Mouse (Mus musculus) MEL (cell line): ENCODE measurements around the gene Trpv3. TPM values are rescaled to one million over a fixed set of nuclear protein-coding genes. Genes with fewer than 3 reads are reported as not detected.

Source experiments
- DNase-seq: peaks from one replicate; pipeline ENCODE4 v3.0.0; 2011; ENCODE audit warnings: low read depth, low spot score
- H3K27ac ChIP-seq: 2 replicates; pipeline ENCODE4 v1.5.1; 2012; ENCODE audit warnings: low read depth, mild to moderate bottlenecking, control low read depth, low read length, moderate library complexity; ENCODE audit not compliant: control insufficient read depth
- H3K27me3 ChIP-seq, 2 experiments: fragments of 150-350 bp in 1 of 2; sonication (generic) in 1 of 2; 2 replicates each; pipeline ENCODE4 v1.6.1; 2012; ENCODE audit warnings: low read length in 2 of 2, mild to moderate bottlenecking in 2 of 2, improper control_type of control experiment in 1 of 2, moderate library complexity in 1 of 2; ENCODE audit not compliant: insufficient read depth in 2 of 2, control insufficient read depth in 1 of 2
- H3K36me3 ChIP-seq, 2 experiments: 2 replicates each; pipeline ENCODE4 v1.6.1; 2012 to 2014; ENCODE audit warnings: low read length in 2 of 2, improper control_type of control experiment in 1 of 2, inconsistent platforms in 1 of 2, mild to moderate bottlenecking in 1 of 2; ENCODE audit not compliant: insufficient read depth in 2 of 2, control insufficient read depth in 1 of 2
- H3K4me1 ChIP-seq, 2 experiments: fragments of 150-350 bp in 1 of 2; sonication (generic) in 1 of 2; 2 replicates each; pipeline ENCODE4 v1.6.1; 2012; ENCODE audit warnings: low read length in 2 of 2, improper control_type of control experiment in 1 of 2, mild to moderate bottlenecking in 1 of 2; ENCODE audit not compliant: insufficient read depth in 2 of 2, control insufficient read depth in 1 of 2
- H3K4me3 ChIP-seq, 2 experiments: fragments of 150-350 bp in 1 of 2; sonication (generic) in 1 of 2; 2 replicates each; pipeline ENCODE4 v1.5.1; 2012; ENCODE audit warnings: low read depth in 2 of 2, low read length in 2 of 2, mild to moderate bottlenecking in 2 of 2, moderate library complexity in 2 of 2, control low read depth in 1 of 2, improper control_type of control experiment in 1 of 2; ENCODE audit not compliant: control insufficient read depth in 1 of 2, insufficient read depth in 1 of 2
- H3K79me2 ChIP-seq: 2 replicates; pipeline ENCODE4 v1.6.1; 2012; ENCODE audit warnings: mild to moderate bottlenecking, low read length, moderate library complexity; ENCODE audit not compliant: control insufficient read depth, poor library complexity, insufficient read depth
- H3K9ac ChIP-seq: 2 replicates; pipeline ENCODE4 v1.6.1; 2012; ENCODE audit warnings: low read depth, mild to moderate bottlenecking, control low read depth, low read length, moderate library complexity; ENCODE audit not compliant: control insufficient read depth, poor library complexity, severe bottlenecking
- H3K9me3 ChIP-seq: fragments of 150-350 bp; sonication (generic); replicated peaks from 2 replicates; pipeline ENCODE4 v1.6.1; 2012; ENCODE audit warnings: mild to moderate bottlenecking, low read length, improper control_type of control experiment, moderate library complexity; ENCODE audit not compliant: insufficient read depth
- BHLHE40 ChIP-seq: IDR thresholded peaks from 2 replicates; pipeline ENCODE4 v1.6.1; 2012; ENCODE audit warnings: low read depth, mild to moderate bottlenecking, inconsistent platforms, low read length, improper control_type of control experiment, borderline replicate concordance
- CHD2 ChIP-seq: IDR thresholded peaks from 2 replicates; pipeline ENCODE4 v1.6.1; 2011; ENCODE audit warnings: low read length, improper control_type of control experiment
- E2F4 ChIP-seq: IDR thresholded peaks from 2 replicates; pipeline ENCODE4 v1.6.1; 2011; ENCODE audit warnings: low read depth, low read length, improper control_type of control experiment, borderline replicate concordance
- EP300 ChIP-seq, 2 experiments: IDR thresholded peaks; 2 replicates each; pipeline ENCODE4 v1.6.1; 2011; ENCODE audit warnings: improper control_type of control experiment in 2 of 2, low read length in 2 of 2, low read depth in 1 of 2, mild to moderate bottlenecking in 1 of 2
- GABPA ChIP-seq: IDR thresholded peaks from 2 replicates; pipeline ENCODE4 v1.6.1; 2012; ENCODE audit warnings: low read depth, mild to moderate bottlenecking, inconsistent platforms, low read length, improper control_type of control experiment, moderate library complexity
- GATA1 ChIP-seq: IDR thresholded peaks from 2 replicates; pipeline ENCODE4 v1.6.1; 2011; ENCODE audit warnings: low read depth, low read length, improper control_type of control experiment
- JUND ChIP-seq: IDR thresholded peaks from 2 replicates; pipeline ENCODE4 v1.6.1; 2011; ENCODE audit warnings: low read depth, mild to moderate bottlenecking, improper control_type of control experiment, low read length
- MAX ChIP-seq: IDR thresholded peaks from 2 replicates; pipeline ENCODE4 v1.6.1; 2011; ENCODE audit warnings: low read length, improper control_type of control experiment
- MAZ ChIP-seq: IDR thresholded peaks from 2 replicates; pipeline ENCODE4 v1.6.1; 2012; ENCODE audit warnings: low read depth, mild to moderate bottlenecking, inconsistent platforms, low read length, improper control_type of control experiment
- MYC ChIP-seq: IDR thresholded peaks from 2 replicates; pipeline ENCODE4 v1.6.1; 2011; ENCODE audit warnings: low read depth, mild to moderate bottlenecking, low read length, improper control_type of control experiment, moderate library complexity
- NELFE ChIP-seq: IDR thresholded peaks from 2 replicates; pipeline ENCODE4 v1.6.1; 2011; ENCODE audit warnings: low read depth, low read length, improper control_type of control experiment
- NRF1 ChIP-seq: IDR thresholded peaks from 2 replicates; pipeline ENCODE4 v1.6.1; 2014; ENCODE audit warnings: low read depth, mild to moderate bottlenecking, inconsistent platforms, low read length, improper control_type of control experiment, moderate library complexity; ENCODE audit not compliant: poor library complexity, insufficient read depth, severe bottlenecking
- POLR2A ChIP-seq, 2 experiments: IDR thresholded peaks; 2 replicates each; pipeline ENCODE4 v1.6.1; 2011 to 2012; ENCODE audit warnings: low read length in 2 of 2, mild to moderate bottlenecking in 2 of 2, control low read depth in 1 of 2, improper control_type of control experiment in 1 of 2, low read depth in 1 of 2, moderate library complexity in 1 of 2; ENCODE audit not compliant: control insufficient read depth in 1 of 2, insufficient read depth in 1 of 2, poor library complexity in 1 of 2
- POLR2AphosphoS5 ChIP-seq: IDR thresholded peaks from 2 replicates; pipeline ENCODE4 v1.6.1; 2012; ENCODE audit warnings: low read depth, borderline replicate concordance, mild to moderate bottlenecking, inconsistent platforms, low read length, moderate library complexity, mixed read lengths
- RCOR1 ChIP-seq: IDR thresholded peaks from 2 replicates; pipeline ENCODE4 v1.6.1; 2012; ENCODE audit warnings: low read depth, mild to moderate bottlenecking, inconsistent platforms, low read length, improper control_type of control experiment
- SMC3 ChIP-seq: IDR thresholded peaks from 2 replicates; pipeline ENCODE4 v1.6.1; 2011; ENCODE audit warnings: low read depth, low read length, improper control_type of control experiment
- TBP ChIP-seq: IDR thresholded peaks from 2 replicates; pipeline ENCODE4 v1.8.0; 2011; ENCODE audit warnings: low read depth, low read length, improper control_type of control experiment
- TCF12 ChIP-seq: IDR thresholded peaks from 2 replicates; pipeline ENCODE4 v1.6.1; 2014; ENCODE audit warnings: low read depth, mild to moderate bottlenecking, inconsistent platforms, low read length, improper control_type of control experiment, moderate library complexity
- USF1 ChIP-seq: IDR thresholded peaks from 2 replicates; pipeline ENCODE4 v1.6.1; 2014; ENCODE audit warnings: low read depth, mild to moderate bottlenecking, inconsistent platforms, low read length, improper control_type of control experiment, moderate library complexity
- ZC3H11A ChIP-seq: IDR thresholded peaks from 2 replicates; pipeline ENCODE4 v1.6.1; 2012; ENCODE audit warnings: low read depth, mild to moderate bottlenecking, inconsistent platforms, low read length, improper control_type of control experiment
- ZKSCAN1 ChIP-seq: IDR thresholded peaks from 2 replicates; pipeline ENCODE4 v1.6.1; 2012; ENCODE audit warnings: low read depth, mild to moderate bottlenecking, inconsistent platforms, low read length, improper control_type of control experiment, moderate library complexity
- polyA plus RNA-seq, 2 experiments: library from polyadenylated mRNA; stranded (reverse) in 1 of 2; unstranded in 1 of 2; fragments of >175 nt in 1 of 2; fragments of >200 nt in 1 of 2; gene quantifications; 2 replicates each; pipeline versions ENCODE4 v1.2.1 to v1.2.4; 2012; ENCODE audit warnings: low replicate concordance in 2 of 2, low read depth in 1 of 2; ENCODE audit not compliant: insufficient read length in 2 of 2, insufficient read depth in 1 of 2, missing spikeins in 1 of 2
- total RNA-seq: library from RNA; depleted of rRNA; stranded (reverse); fragments of 300-350 nt; gene quantifications from 2 replicates; pipeline ENCODE4 v1.2.3, GENCODE M21; 2012

The Trpv3 gene
- total and polyA plus RNA-seq, 3 experiments, result not detected

- Histone ChIP-seq H3K79me2 (no peaks in the 10 kb centered on the region), H3K36me3 (no peaks in the 10 kb centered on the region), H3K27ac (no peak overlapping the region), H3K4me3 (no peak overlapping the region), H3K9ac (no peak overlapping the region), H3K4me1 (no peaks in the 10 kb centered on the region), H3K9me3 (no peaks in the 10 kb centered on the region), H3K27me3 (no peaks in the 10 kb centered on the region)
- no peak for TF ChIP-seq GATA1
- TF ChIP-seq POLR2AphosphoS5, result no peak
- TF ChIP-seq NELFE, result no peak
- no peak for TF ChIP-seq MAX
- no peak for TF ChIP-seq GABPA
- no peak for TF ChIP-seq CHD2
- no peak for DNase-seq
These were observed 16.2 kb downstream of the Trpv3 start for GRCm38 (mm10) chr11:73283369-73283768.

GRCm38 (mm10) chr11:73283926-73284325 is 16.7 kb downstream of the Trpv3 start:
- Histone ChIP-seq H3K27me3 (no peaks in the 10 kb centered on the region), H3K9ac (no peak overlapping the region)
- no peak for DNase-seq

GRCm38 (mm10) chr11:73284351-73284750 is 17.2 kb downstream of the Trpv3 start:
- no peaks in the 10 kb centered on the region for H3K9me3 ChIP-seq
- no peaks in the 10 kb centered on the region for H3K27me3 ChIP-seq
- no peaks in the 10 kb centered on the region for H3K79me2 ChIP-seq
- H3K27ac ChIP-seq, result no peak overlapping the region
- H3K4me3 ChIP-seq, result no peak overlapping the region
- no peaks in the 10 kb centered on the region for H3K4me1 ChIP-seq
- TF ChIP-seq BHLHE40, result no peak
- TF ChIP-seq, all 39 proteins: peak for 0
- Histone ChIP-seq H3K36me3 (no peaks in the 10 kb centered on the region), H3K9ac (no peak overlapping the region)
- DNase-seq, result no peak

More at GRCm38 (mm10) chr11:73283926-73284325, 16.7 kb downstream of the Trpv3 start:
- H3K27ac ChIP-seq, result no peak overlapping the region
- H3K4me3 ChIP-seq, result no peak overlapping the region
- no peaks in the 10 kb centered on the region for H3K36me3 ChIP-seq
- H3K4me1 ChIP-seq, result no peaks in the 10 kb centered on the region
- TF ChIP-seq BHLHE40 (no peak), TCF12 (no peak), MAZ (no peak), JUND (no peak), NRF1 (no peak), SMC3 (no peak), MYC (no peak), ZKSCAN1 (no peak), GATA1 (no peak), POLR2A (IDR thresholded peaks at IDR 0.05; ENCODE audit: control insufficient read depth in 1 of 2, insufficient read depth in 1 of 2, low read depth in 1 of 2, low read length in 2 of 2, poor library complexity in 1 of 2) (no peak), TBP (no peak), GABPA (no peak), USF1 (no peak), E2F4 (no peak), RCOR1 (no peak), EP300 (IDR thresholded peaks at IDR 0.05; ENCODE audit: low read depth in 1 of 2, low read length in 2 of 2) (no peak), ZC3H11A (no peak)
- no peaks in the 10 kb centered on the region for H3K79me2 ChIP-seq
- no peaks in the 10 kb centered on the region for H3K9me3 ChIP-seq
